In genomic region chr6:91684831-91685532, GRCm38 (mm10) we compare ENCODE assay signal across 7 mouse cellular contexts. TPM values are rescaled to one million over a fixed set of nuclear protein-coding genes. Genes with fewer than 3 reads are reported as not detected.
DNase-seq lines count a peak whose midpoint lies in the region; ATAC-seq and TF ChIP-seq lines count a peak whose summit lies in the region.

No protein-coding gene starts in this region.

- DNase-seq in MEL-GATA-1-ER (ENCODE audit: extremely low read depth, low read depth): peak; percentile 66
- DNase-seq in kidney, postnatal 14 days: peak; percentile 86
- DNase-seq in splenic B cell, adult 2 months (ENCODE audit: low read depth, low spot score): peak; percentile 53

- TF ChIP-seq POLR2A in bone marrow macrophage, adult 2 months (IDR thresholded peaks at IDR 0.05; ENCODE audit: borderline replicate concordance, low read depth, low read length): no peak

- peak overlapping the region; percentile 87 for H3K4me2 ChIP-seq in heart, embryonic 16.5 days (ENCODE audit: low read depth, low read length)

- peak overlapping the region; percentile 95 for H3K4me3 ChIP-seq in bone marrow macrophage, adult 2 months (ENCODE audit: insufficient read depth, low read length)
- peak overlapping the region; percentile 71 for H3K4me3 ChIP-seq in heart, embryonic 16.5 days (ENCODE audit: low read length)

- H3K36me3 ChIP-seq in heart, embryonic 16.5 days (ENCODE audit: control insufficient read depth, insufficient read depth): no peaks in the 10 kb centered on the region
- no peaks in the 10 kb centered on the region; the same call in 1 of the 2 replicates for H3K36me3 ChIP-seq in splenic B cell, adult 2 months (ENCODE audit: control insufficient read depth, insufficient read depth, low read length, poor library complexity, severe bottlenecking)

- no peaks in the 10 kb centered on the region for H3K27me3 ChIP-seq in heart, embryonic 16.5 days (ENCODE audit: control insufficient read depth, insufficient read depth, low read length)
- H3K27me3 ChIP-seq in splenic B cell, adult 2 months (ENCODE audit: control insufficient read depth, insufficient read depth, low read length, poor library complexity, severe bottlenecking): no peaks in the 10 kb centered on the region

- H3K27ac ChIP-seq in bone marrow macrophage, adult 2 months (ENCODE audit: insufficient read depth, low read depth, low read length): peak overlapping the region; percentile 86
- peak overlapping the region; percentile 81 for H3K27ac ChIP-seq in heart, embryonic 16.5 days (ENCODE audit: low read length)

- peak; percentile 23; the same call in 1 of the 2 replicates for ATAC-seq in erythroblast, adult 5-6 weeks (replicated peaks; ENCODE audit: low FRiP score, poor library complexity, severe bottlenecking)
- no peak for ATAC-seq in heart, embryonic 16.5 days (replicated peaks; ENCODE audit: extremely low read depth, insufficient read depth, low FRiP score)
- peak; percentile 56 for ATAC-seq in megakaryocyte, adult 5-6 weeks (ENCODE audit: poor library complexity, severe bottlenecking)

- TF ChIP-seq CTCF in bone marrow macrophage, adult 2 months (IDR thresholded peaks at IDR 0.05; ENCODE audit: low read depth, low read length): no peak

- 19% methylated on average over 17 of the region's 17 CpGs for WGBS in heart, embryonic 16.5 days

- H3K9me3 ChIP-seq in heart, embryonic 16.5 days (replicated peaks; ENCODE audit: control insufficient read depth, low read length): no peaks in the 10 kb centered on the region

- peaks cover 42% of the 10 kb centered on the region for H3K4me1 ChIP-seq in bone marrow macrophage, adult 2 months (ENCODE audit: control insufficient read depth, insufficient read depth, low read length)
- H3K4me1 ChIP-seq in heart, embryonic 16.5 days (ENCODE audit: control insufficient read depth, insufficient read depth, low read length): peaks cover 43% of the 10 kb centered on the region

- peak overlapping the region; percentile 86 for H3K9ac ChIP-seq in heart, embryonic 16.5 days (ENCODE audit: low read length)

RNA-seq across cellular contexts. Expression of gene Slc6a6, which starts 1.1 kb away (rescaled TPM):
- polyA plus RNA-seq in bone marrow macrophage, adult 2 months (2012; ENCODE audit: insufficient read depth, insufficient read length, missing spikeins): 510 and 575 TPM in 2 replicates
- 12.1 and 15.0 TPM in 2 replicates for total RNA-seq in erythroblast, adult 5-6 weeks (2015; ENCODE audit: low replicate concordance)
- 7.1 and 11.6 TPM in 2 replicates for total RNA-seq in erythroblast, adult 5-6 weeks (2017; ENCODE audit: low replicate concordance)
- 59.1 and 74.8 TPM in 2 replicates for polyA plus RNA-seq in heart, embryonic 16.5 days (2015; fragmentation: Nextera tagmentation; extraction: Ambion mirVana)
- 58.0 and 61.9 TPM in 2 replicates for total RNA-seq in megakaryocyte, adult 5-6 weeks (2015)
- total RNA-seq in megakaryocyte, adult 5-6 weeks (2017): 46.7 and 61.0 TPM in 2 replicates
